Comparison of ENCODE assay signal across 9 mouse cellular contexts in genomic region chr12:27339171-27339751, GRCm38 (mm10). TPM values are rescaled to one million over a fixed set of nuclear protein-coding genes. Genes with fewer than 3 reads are reported as not detected.
DNase-seq lines count a peak whose midpoint lies in the region; ATAC-seq and TF ChIP-seq lines count a peak whose summit lies in the region.
"Had no signal": no experiment of that assay in that cellular context is flagged by ENCODE, and none has a peak within 500 bp of the region (broad histone marks: within the 10 kb centered on the region; RNA-seq: fewer than 3 reads in every experiment).

No protein-coding gene starts in this region.

- no peaks in the 10 kb centered on the region for H3K27me3 ChIP-seq in heart, embryonic 13.5 days (replicated peaks)
- H3K27me3 ChIP-seq in liver, embryonic 13.5 days = peaks cover 72% of the 10 kb centered on the region
- H3K27me3 ChIP-seq in neural tube, embryonic 14.5 days (ENCODE audit: control insufficient read depth, insufficient read depth, low read length) = no peaks in the 10 kb centered on the region

- no peak for ATAC-seq in heart, embryonic 13.5 days (ENCODE audit: extremely low read depth, insufficient number of reproducible peaks, low FRiP score, low TSS enrichment)
- ATAC-seq in liver, embryonic 13.5 days (ENCODE audit: low read depth) = no peak
- no peak for ATAC-seq in neural tube, embryonic 14.5 days (ENCODE audit: low read depth)

- H3K4me2 ChIP-seq in heart, embryonic 13.5 days = peak overlapping the region; percentile 93
- peak overlapping the region; percentile 62 for H3K4me2 ChIP-seq in liver, embryonic 13.5 days
- H3K4me2 ChIP-seq in neural tube, embryonic 14.5 days (ENCODE audit: low read depth, low read length) = peak overlapping the region; percentile 49

- H3K27ac ChIP-seq in gastrocnemius, adult 2 months = no peak overlapping the region
- H3K27ac ChIP-seq in heart, embryonic 13.5 days (replicated peaks) = peak overlapping the region; percentile 68
- H3K27ac ChIP-seq in liver, embryonic 13.5 days = no peak overlapping the region
- H3K27ac ChIP-seq in neural tube, embryonic 14.5 days (ENCODE audit: low read depth, low read length) = peak overlapping the region; percentile 93

- peak overlapping the region; percentile 67 for H3K4me3 ChIP-seq in gastrocnemius, adult 2 months
- H3K4me3 ChIP-seq in heart, embryonic 13.5 days = peak overlapping the region; percentile 85
- H3K4me3 ChIP-seq in liver, embryonic 13.5 days (replicated peaks) = peak overlapping the region; percentile 53
- H3K4me3 ChIP-seq in neural tube, embryonic 14.5 days (ENCODE audit: low read depth, low read length) = peak overlapping the region; percentile 75

- TF ChIP-seq CTCF in gastrocnemius, adult 2 months (IDR thresholded peaks at IDR 0.05) = no peak

- under 1% methylated on average over 47 of the region's 47 CpGs for WGBS in heart, embryonic 13.5 days
- WGBS in liver, embryonic 13.5 days (ENCODE audit: insufficient replicate concordance) = under 1% methylated on average over 47 of the region's 47 CpGs
- WGBS in neural tube, embryonic 14.5 days = 1% methylated on average over 44 of the region's 47 CpGs

- intact Hi-C loops in gastrocnemius, adult 2 months (cut with DNase I) = no loop called here

- no peaks in the 10 kb centered on the region for H3K9me3 ChIP-seq in heart, embryonic 13.5 days
- H3K9me3 ChIP-seq in liver, embryonic 13.5 days (replicated peaks) = no peaks in the 10 kb centered on the region
- no peaks in the 10 kb centered on the region for H3K9me3 ChIP-seq in neural tube, embryonic 14.5 days (ENCODE audit: control insufficient read depth, low read length)

- H3K36me3 ChIP-seq in heart, embryonic 13.5 days = no peaks in the 10 kb centered on the region
- no peaks in the 10 kb centered on the region for H3K36me3 ChIP-seq in liver, embryonic 13.5 days
- H3K36me3 ChIP-seq in neural tube, embryonic 14.5 days (ENCODE audit: control insufficient read depth, insufficient read depth, low read length) = no peaks in the 10 kb centered on the region

- H3K9ac ChIP-seq in heart, embryonic 13.5 days = peak overlapping the region; percentile 91
- peak overlapping the region; percentile 43; the same call in 1 of the 2 replicates for H3K9ac ChIP-seq in liver, embryonic 13.5 days
- H3K9ac ChIP-seq in neural tube, embryonic 14.5 days (replicated peaks; ENCODE audit: low read depth, low read length) = peak overlapping the region; percentile 97

- DNase-seq in gastrocnemius, adult 2 months = peak; percentile 29
- no peak for DNase-seq in gastrocnemius, adult 18-20 months (ENCODE audit: low spot score)
- DNase-seq in embryo, embryonic 11 days = peak; percentile 75
- DNase-seq in layer of hippocampus, adult 18-20 months (ENCODE audit: low spot score in 2 of 2) = peak; percentile 56 to 65
- no peak for DNase-seq in liver, embryonic 13.5 days
- DNase-seq in thymus, postnatal 0 days (ENCODE audit: low spot score) = no peak

- H3K4me1 ChIP-seq in heart, embryonic 13.5 days = peaks cover 12% of the 10 kb centered on the region
- H3K4me1 ChIP-seq in liver, embryonic 13.5 days (replicated peaks) = 0 out of 2 replicates have a peak, but pooled peaks cover 6% of the 10 kb centered on the region
- peaks cover 25% of the 10 kb centered on the region for H3K4me1 ChIP-seq in neural tube, embryonic 14.5 days (ENCODE audit: control insufficient read depth, insufficient read depth, low read length)

RNA-seq across cellular contexts. Expression of gene Sox11, which starts 3.1 kb away (rescaled TPM):
- total RNA-seq in gastrocnemius, adult 2 months (2021) = under 1 TPM; 0.05 to 0.11 TPM
- under 1 TPM; 0.02 TPM for total RNA-seq in gastrocnemius, adult 18-20 months (2021)
- 19.2 and 20.8 TPM in 2 replicates for polyA plus RNA-seq in heart, embryonic 13.5 days (2015; fragmentation: Nextera tagmentation; extraction: Ambion mirVana)
- total RNA-seq in layer of hippocampus, adult 18-20 months (2021) = 10 to 100 TPM; 12.6 to 16.3 TPM
- polyA plus RNA-seq in liver, embryonic 13.5 days (2015; fragmentation: Nextera tagmentation; extraction: Ambion mirVana) = 2.1 and 2.6 TPM in 2 replicates
- 323 and 410 TPM in 2 replicates for polyA plus RNA-seq in neural tube, embryonic 14.5 days (2014; fragmentation: Nextera tagmentation; extraction: Ambion mirVana)
- 0.18 and 0.36 TPM in 2 replicates for polyA plus RNA-seq in thymus, postnatal 0 days (2015; fragmentation: Nextera tagmentation; extraction: Ambion mirVana)
- total RNA-seq: heart, adult 18-20 months had no signal

Comparison
In these comparisons a context has a peak if more than half of its experiments do, and no peak if none do; other contexts are left out.
1. DNase-seq: peak in gastrocnemius, adult 2 months (single experiment), embryo, embryonic 11 days (single experiment) and layer of hippocampus, adult 18-20 months (2 of 2); none in gastrocnemius, adult 18-20 months (single experiment), liver, embryonic 13.5 days (single experiment) and thymus, postnatal 0 days (single experiment).
2. H3K27ac ChIP-seq: peak in heart, embryonic 13.5 days (single experiment) and neural tube, embryonic 14.5 days (single experiment); none in gastrocnemius, adult 2 months (single experiment) and liver, embryonic 13.5 days (single experiment).
3. H3K9ac ChIP-seq: peak in every context shown above with its lines; median percentile 97 in neural tube, embryonic 14.5 days; 91 in heart, embryonic 13.5 days; 43 in liver, embryonic 13.5 days.
4. RNA of gene Sox11, which starts 3.1 kb away (polyA plus RNA-seq): 323 to 410 TPM in neural tube, embryonic 14.5 days; 19.2 to 20.8 TPM in heart, embryonic 13.5 days, 2.1 to 2.6 TPM in liver, embryonic 13.5 days and 0.18 to 0.36 TPM in thymus, postnatal 0 days; every median in the first group is over 10 times any median in the second.
5. Peak in every context shown above with its lines, with median percentiles within 50 percentile points of each other: H3K4me3 ChIP-seq and H3K4me2 ChIP-seq.